Mouse (Mus musculus): Measurements from ENCODE around the gene Gm17402. TPM values are rescaled to one million over a fixed set of nuclear protein-coding genes. Genes with fewer than 3 reads are reported as not detected.

Gene Gm17402
- polyA plus RNA-seq, 1 experiment = not detected

GRCm38 (mm10) chr3:67367481-67367880 lies 7.5 kb downstream of the Gm17402 start:
- TF ChIP-seq CTCF (IDR thresholded peaks at IDR 0.05; ENCODE audit: control insufficient read depth, insufficient read depth, insufficient replicate concordance, low read depth, low read length) = no peak
- no peak for TF ChIP-seq POLR2A (IDR thresholded peaks at IDR 0.05; ENCODE audit: control insufficient read depth, low read depth, low read length)
- Histone ChIP-seq H3K36me3 (ENCODE audit: control insufficient read depth, insufficient read depth, low read length) (no peaks in the 10 kb centered on the region), H3K4me3 (ENCODE audit: control insufficient read depth, low read depth, low read length) (no peak overlapping the region), H3K4me1 (ENCODE audit: control insufficient read depth, insufficient read depth, low read length) (no peaks in the 10 kb centered on the region), H3K27ac (ENCODE audit: control insufficient read depth, insufficient read depth, low read depth, low read length) (no peak overlapping the region), H3K27me3 (ENCODE audit: control insufficient read depth, insufficient read depth, low read length) (no peaks in the 10 kb centered on the region)

GRCm38 (mm10) chr3:67366087-67366892 lies 8.7 kb downstream of the Gm17402 start:
- TF ChIP-seq CTCF (IDR thresholded peaks at IDR 0.05; ENCODE audit: control insufficient read depth, insufficient read depth, insufficient replicate concordance, low read depth, low read length) (no peak), POLR2A (IDR thresholded peaks at IDR 0.05; ENCODE audit: control insufficient read depth, low read depth, low read length) (no peak)
- Histone ChIP-seq H3K4me3 (ENCODE audit: control insufficient read depth, low read depth, low read length) (no peak overlapping the region), H3K27me3 (ENCODE audit: control insufficient read depth, insufficient read depth, low read length) (no peaks in the 10 kb centered on the region)

GRCm38 (mm10) chr3:67358376-67358775 lies 16.6 kb downstream of the Gm17402 start:
- no peaks in the 10 kb centered on the region for H3K4me1 ChIP-seq (ENCODE audit: control insufficient read depth, insufficient read depth, low read length)
- TF ChIP-seq POLR2A (IDR thresholded peaks at IDR 0.05; ENCODE audit: control insufficient read depth, low read depth, low read length) = no peak
- TF ChIP-seq CTCF (IDR thresholded peaks at IDR 0.05; ENCODE audit: control insufficient read depth, insufficient read depth, insufficient replicate concordance, low read depth, low read length) = no peak
- no peak overlapping the region for H3K27ac ChIP-seq (ENCODE audit: control insufficient read depth, insufficient read depth, low read depth, low read length)
- no peak overlapping the region for H3K4me3 ChIP-seq (ENCODE audit: control insufficient read depth, low read depth, low read length)
- no peaks in the 10 kb centered on the region for H3K27me3 ChIP-seq (ENCODE audit: control insufficient read depth, insufficient read depth, low read length)
- no peaks in the 10 kb centered on the region for H3K36me3 ChIP-seq (ENCODE audit: control insufficient read depth, insufficient read depth, low read length)

More at GRCm38 (mm10) chr3:67366087-67366892, 8.7 kb downstream of the Gm17402 start:
- H3K36me3 ChIP-seq (ENCODE audit: control insufficient read depth, insufficient read depth, low read length) = no peaks in the 10 kb centered on the region
- no peak overlapping the region for H3K27ac ChIP-seq (ENCODE audit: control insufficient read depth, insufficient read depth, low read depth, low read length)
- H3K4me1 ChIP-seq (ENCODE audit: control insufficient read depth, insufficient read depth, low read length) = no peaks in the 10 kb centered on the region

GRCm38 (mm10) chr3:67352763-67353149 lies 22.2 kb downstream of the Gm17402 start:
- Histone ChIP-seq H3K27me3 (ENCODE audit: control insufficient read depth, insufficient read depth, low read length) (no peaks in the 10 kb centered on the region), H3K27ac (ENCODE audit: control insufficient read depth, insufficient read depth, low read depth, low read length) (no peak overlapping the region), H3K4me1 (ENCODE audit: control insufficient read depth, insufficient read depth, low read length) (no peaks in the 10 kb centered on the region), H3K36me3 (ENCODE audit: control insufficient read depth, insufficient read depth, low read length) (no peaks in the 10 kb centered on the region), H3K4me3 (ENCODE audit: control insufficient read depth, low read depth, low read length) (no peak overlapping the region)
- TF ChIP-seq CTCF (IDR thresholded peaks at IDR 0.05; ENCODE audit: control insufficient read depth, insufficient read depth, insufficient replicate concordance, low read depth, low read length) (no peak), POLR2A (IDR thresholded peaks at IDR 0.05; ENCODE audit: control insufficient read depth, low read depth, low read length) (no peak)

- Histone ChIP-seq H3K4me1 (ENCODE audit: control insufficient read depth, insufficient read depth, low read length) (no peaks in the 10 kb centered on the region), H3K4me3 (ENCODE audit: control insufficient read depth, low read depth, low read length) (no peak overlapping the region), H3K36me3 (ENCODE audit: control insufficient read depth, insufficient read depth, low read length) (no peaks in the 10 kb centered on the region), H3K27ac (ENCODE audit: control insufficient read depth, insufficient read depth, low read depth, low read length) (no peak overlapping the region), H3K27me3 (ENCODE audit: control insufficient read depth, insufficient read depth, low read length) (no peaks in the 10 kb centered on the region)
- TF ChIP-seq POLR2A (IDR thresholded peaks at IDR 0.05; ENCODE audit: control insufficient read depth, low read depth, low read length) (no peak), CTCF (IDR thresholded peaks at IDR 0.05; ENCODE audit: control insufficient read depth, insufficient read depth, insufficient replicate concordance, low read depth, low read length) (no peak)
Observed at GRCm38 (mm10) chr3:67352128-67352762, 22.7 kb downstream of the Gm17402 start.

- no peaks in the 10 kb centered on the region for H3K4me1 ChIP-seq (ENCODE audit: control insufficient read depth, insufficient read depth, low read length)
Observed at GRCm38 (mm10) chr3:67351406-67352127, 23.4 kb downstream of the Gm17402 start.

GRCm38 (mm10) chr3:67346674-67347073 lies 28.3 kb downstream of the Gm17402 start:
- H3K27me3 ChIP-seq (ENCODE audit: control insufficient read depth, insufficient read depth, low read length) = no peaks in the 10 kb centered on the region
- TF ChIP-seq CTCF (IDR thresholded peaks at IDR 0.05; ENCODE audit: control insufficient read depth, insufficient read depth, insufficient replicate concordance, low read depth, low read length) (no peak), POLR2A (IDR thresholded peaks at IDR 0.05; ENCODE audit: control insufficient read depth, low read depth, low read length) (no peak)
- no peaks in the 10 kb centered on the region for H3K4me1 ChIP-seq (ENCODE audit: control insufficient read depth, insufficient read depth, low read length)
- H3K36me3 ChIP-seq (ENCODE audit: control insufficient read depth, insufficient read depth, low read length) = no peaks in the 10 kb centered on the region
- no peak overlapping the region for H3K4me3 ChIP-seq (ENCODE audit: control insufficient read depth, low read depth, low read length)
- H3K27ac ChIP-seq (ENCODE audit: control insufficient read depth, insufficient read depth, low read depth, low read length) = no peak overlapping the region

More at GRCm38 (mm10) chr3:67351406-67352127, 23.4 kb downstream of the Gm17402 start:
- Histone ChIP-seq H3K27ac (ENCODE audit: control insufficient read depth, insufficient read depth, low read depth, low read length) (no peak overlapping the region), H3K4me3 (ENCODE audit: control insufficient read depth, low read depth, low read length) (no peak overlapping the region), H3K27me3 (ENCODE audit: control insufficient read depth, insufficient read depth, low read length) (no peaks in the 10 kb centered on the region), H3K36me3 (ENCODE audit: control insufficient read depth, insufficient read depth, low read length) (no peaks in the 10 kb centered on the region)
- no peak for TF ChIP-seq POLR2A (IDR thresholded peaks at IDR 0.05; ENCODE audit: control insufficient read depth, low read depth, low read length)
- no peak for TF ChIP-seq CTCF (IDR thresholded peaks at IDR 0.05; ENCODE audit: control insufficient read depth, insufficient read depth, insufficient replicate concordance, low read depth, low read length)
